Mouse (Mus musculus) hindbrain, embryonic 13.5 days (tissue): ENCODE data around the gene Nckipsd. TPM values are rescaled to one million over a fixed set of nuclear protein-coding genes. Genes with fewer than 3 reads are reported as not detected.

Source experiments
- ATAC-seq: fragments of 200-750 bp; cut with Nextera tagmentation; 2 replicates; pipeline ENCODE4 v1.8.0; 2017; ENCODE audit warnings: moderate TSS enrichment; ENCODE audit not compliant: low FRiP score
- H3K27ac ChIP-seq: fragments of 300-500 bp; sonication (generic); 2 replicates; pipeline ENCODE4 v1.5.1; 2015; ENCODE audit warnings: inconsistent platforms, mild to moderate bottlenecking, moderate library complexity
- H3K27me3 ChIP-seq: fragments of 300-500 bp; sonication (generic); 2 replicates; pipeline ENCODE4 v1.6.1; 2015; ENCODE audit warnings: mild to moderate bottlenecking, inconsistent platforms
- H3K36me3 ChIP-seq: fragments of 300-500 bp; sonication (generic); 2 replicates; pipeline ENCODE4 v1.6.1; 2015; ENCODE audit warnings: mild to moderate bottlenecking, inconsistent platforms
- H3K4me1 ChIP-seq: fragments of 300-500 bp; sonication (generic); replicated peaks from 2 replicates; pipeline ENCODE4 v1.6.1; 2015; ENCODE audit warnings: inconsistent platforms
- H3K4me2 ChIP-seq: fragments of 300-500 bp; sonication (generic); 2 replicates; pipeline ENCODE4 v1.6.1; 2015; ENCODE audit warnings: inconsistent platforms, mild to moderate bottlenecking, moderate library complexity
- H3K4me3 ChIP-seq: fragments of 300-500 bp; sonication (generic); 2 replicates; pipeline ENCODE4 v1.5.1; 2015; ENCODE audit warnings: mild to moderate bottlenecking, inconsistent platforms
- H3K9ac ChIP-seq: fragments of 300-500 bp; sonication (generic); 2 replicates; pipeline ENCODE4 v1.6.1; 2015; ENCODE audit warnings: mild to moderate bottlenecking, inconsistent platforms
- H3K9me3 ChIP-seq: fragments of 300-500 bp; sonication (generic); 2 replicates; pipeline ENCODE4 v1.6.1; 2016; ENCODE audit warnings: inconsistent platforms
- WGBS: fragments of 180-500 bp; shearing (Covaris S2); methylation state at CpG from one replicate; pipeline ENCODE4 v1.1.7; 2015; 5-methylcytosine and 5-hydroxymethylcytosine counted together
- polyA plus RNA-seq: library from polyadenylated mRNA; unstranded; fragments of >200 nt; fragmentation: Nextera tagmentation; extraction: Ambion mirVana; gene quantifications from 2 replicates; pipeline ENCODE4 v1.2.1, GENCODE M21; 2015

Nckipsd gene
- polyA plus RNA-seq, 1 experiment from 2014 or later: 25.9 TPM

DNA sequence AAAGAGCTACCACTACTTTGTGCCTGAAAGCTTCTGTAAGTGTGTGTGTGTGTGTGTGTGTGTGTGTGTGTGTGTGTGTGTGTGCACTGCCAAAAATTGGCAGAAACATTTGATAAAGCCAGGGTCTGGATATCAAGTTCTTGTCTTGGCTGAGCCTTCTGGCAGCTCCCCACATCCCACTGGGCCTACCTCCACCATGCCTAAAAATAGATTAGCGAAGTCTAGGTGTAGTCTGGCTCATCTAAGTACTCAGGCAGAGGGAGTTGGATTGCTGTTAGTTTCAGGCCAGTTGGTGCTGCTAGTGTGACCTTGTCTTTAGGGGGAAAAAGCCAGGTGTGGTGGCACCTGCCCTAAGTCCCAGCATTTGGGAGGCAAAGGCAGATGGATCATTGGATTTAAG lies 1.3 kb upstream of the Nckipsd start:
- H3K27me3 ChIP-seq: no peaks in the 10 kb centered on the region
- H3K9me3 ChIP-seq: no peaks in the 10 kb centered on the region
- no peak overlapping the region for H3K9ac ChIP-seq
- no peak for ATAC-seq
- H3K4me1 ChIP-seq: peaks cover 23% of the 10 kb centered on the region
- no peak overlapping the region for H3K4me2 ChIP-seq
- peaks cover 63% of the 10 kb centered on the region for H3K36me3 ChIP-seq
- WGBS: 94% methylated on average over 1 of the region's 1 CpGs
- 0 out of 2 replicates have a peak overlapping the region, but pooled peaks have one; percentile 0 for H3K27ac ChIP-seq
- H3K4me3 ChIP-seq: no peak overlapping the region

GRCm38 (mm10) chr9:108807674-108808073 lies 494 bp upstream of the Nckipsd start:
- H3K36me3 ChIP-seq: peaks cover 63% of the 10 kb centered on the region
- peaks cover 23% of the 10 kb centered on the region for H3K4me1 ChIP-seq
- no peak; the same call in 1 of the 2 replicates for ATAC-seq
- no peak overlapping the region for H3K4me3 ChIP-seq
- peak overlapping the region; percentile 59 for H3K27ac ChIP-seq
- H3K9ac ChIP-seq: peak overlapping the region; percentile 25; the same call in 1 of the 2 replicates
- H3K27me3 ChIP-seq: no peaks in the 10 kb centered on the region
- H3K4me2 ChIP-seq: no peak overlapping the region
- 74% methylated on average over 5 of the region's 5 CpGs for WGBS
- H3K9me3 ChIP-seq: no peaks in the 10 kb centered on the region

DNA sequence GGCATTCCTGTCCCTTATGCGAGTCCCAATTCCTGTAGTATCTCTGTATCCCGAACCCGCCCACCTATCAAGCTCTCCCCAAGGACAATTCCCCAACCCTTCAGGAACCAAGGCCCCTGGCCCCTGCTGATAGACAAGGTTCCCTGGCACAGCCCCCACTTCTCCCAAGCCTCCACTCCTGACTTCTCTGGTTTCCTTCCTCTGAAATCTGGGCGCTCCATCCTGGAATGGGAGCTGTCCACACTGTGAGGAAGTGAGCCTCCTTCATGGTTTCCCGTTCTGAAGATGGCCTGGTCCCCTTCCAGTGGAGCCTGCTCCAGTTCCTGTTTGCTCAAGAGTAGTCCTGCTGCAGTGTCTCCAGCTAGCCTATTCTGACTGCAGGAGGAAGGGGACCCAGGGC lies 1.0 kb downstream of the Nckipsd start:
- H3K36me3 ChIP-seq: peaks cover 65% of the 10 kb centered on the region
- 67% methylated on average over 5 of the region's 5 CpGs for WGBS
- no peak for ATAC-seq
- no peaks in the 10 kb centered on the region for H3K9me3 ChIP-seq
- no peak overlapping the region for H3K27ac ChIP-seq
- peak overlapping the region; percentile 87 for H3K4me2 ChIP-seq
- peaks cover 23% of the 10 kb centered on the region for H3K4me1 ChIP-seq
- peak overlapping the region; percentile 73 for H3K4me3 ChIP-seq
- H3K9ac ChIP-seq: peak overlapping the region; percentile 95
- H3K27me3 ChIP-seq: no peaks in the 10 kb centered on the region

DNA sequence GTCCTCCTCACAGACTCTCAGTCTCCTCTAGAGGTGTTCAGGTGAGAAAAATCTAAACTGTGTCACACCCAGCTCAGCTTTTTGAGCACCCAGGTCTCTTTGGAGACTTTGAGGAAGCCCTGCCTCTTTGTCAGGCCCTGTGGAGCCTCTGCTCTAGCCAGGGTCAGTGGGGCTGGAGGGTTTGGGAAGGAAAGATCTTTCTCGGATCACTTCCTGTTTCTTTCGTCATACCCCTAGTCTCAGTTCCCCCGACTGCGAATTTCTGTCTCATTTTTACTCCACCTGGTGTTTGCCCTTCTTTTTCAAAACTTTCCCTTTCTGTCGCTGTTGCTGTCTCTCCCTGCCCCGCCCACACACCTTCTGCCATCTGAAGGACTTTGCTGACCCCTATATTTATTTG lies 1.6 kb downstream of the Nckipsd start:
- no peak for ATAC-seq
- peaks cover 65% of the 10 kb centered on the region for H3K36me3 ChIP-seq

GRCm38 (mm10) chr9:108810516-108810915 lies 2.3 kb downstream of the Nckipsd start:
- ATAC-seq: no peak
- H3K4me3 ChIP-seq: no peak overlapping the region
- peaks cover 65% of the 10 kb centered on the region for H3K36me3 ChIP-seq
- no peak overlapping the region for H3K9ac ChIP-seq
- peaks cover 23% of the 10 kb centered on the region for H3K4me1 ChIP-seq
- 86% methylated on average over 5 of the region's 5 CpGs for WGBS
- H3K27ac ChIP-seq: no peak overlapping the region
- no peaks in the 10 kb centered on the region for H3K9me3 ChIP-seq
- no peaks in the 10 kb centered on the region for H3K27me3 ChIP-seq
- no peak overlapping the region for H3K4me2 ChIP-seq

More for the DNA sequence above, 1.6 kb downstream of the Nckipsd start:
- no peak overlapping the region for H3K4me3 ChIP-seq
- H3K9me3 ChIP-seq: no peaks in the 10 kb centered on the region
- H3K9ac ChIP-seq: peak overlapping the region; percentile 95
- H3K27ac ChIP-seq: no peak overlapping the region
- peaks cover 23% of the 10 kb centered on the region for H3K4me1 ChIP-seq
- peak overlapping the region; percentile 87; the same call in 1 of the 2 replicates for H3K4me2 ChIP-seq
- H3K27me3 ChIP-seq: no peaks in the 10 kb centered on the region
- 88% methylated on average over 6 of the region's 6 CpGs for WGBS

DNA sequence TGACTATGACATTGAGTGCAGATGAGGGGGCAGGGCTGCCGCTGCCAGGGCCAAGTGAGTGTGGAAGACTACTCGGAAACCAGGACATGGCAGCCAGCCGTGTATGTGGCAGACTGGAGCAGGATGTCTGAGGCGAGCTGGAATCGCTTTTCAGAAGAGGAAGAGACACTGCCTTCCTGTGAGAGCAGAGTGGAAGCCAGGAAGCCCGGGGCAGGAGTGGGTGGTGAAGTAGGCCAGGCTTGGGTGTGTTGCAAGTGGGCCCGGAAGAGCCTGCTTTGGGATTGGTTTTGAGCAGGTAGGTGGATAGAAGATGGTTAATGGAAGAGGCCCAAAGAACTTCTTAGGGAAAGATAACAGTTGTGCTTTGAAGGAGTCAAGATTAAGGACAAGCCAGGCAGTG lies 7.4 kb downstream of the Nckipsd start:
- Histone ChIP-seq H3K9me3 (no peaks in the 10 kb centered on the region), H3K4me2 (no peak overlapping the region), H3K36me3 (peaks cover 84% of the 10 kb centered on the region), H3K9ac (no peak overlapping the region), H3K4me1 (no peaks in the 10 kb centered on the region), H3K27ac (no peak overlapping the region), H3K4me3 (no peak overlapping the region), H3K27me3 (no peaks in the 10 kb centered on the region)
- no peak for ATAC-seq
- WGBS: 93% methylated on average over 7 of the region's 7 CpGs

GRCm38 (mm10) chr9:108819495-108819894 lies 11.3 kb downstream of the Nckipsd start:
- ATAC-seq: no peak
- Histone ChIP-seq H3K9me3 (no peaks in the 10 kb centered on the region), H3K4me3 (no peak overlapping the region), H3K4me1 (peaks cover 12% of the 10 kb centered on the region), H3K27me3 (peaks cover 16% of the 10 kb centered on the region), H3K36me3 (peaks cover 47% of the 10 kb centered on the region), H3K27ac (no peak overlapping the region), H3K4me2 (no peak overlapping the region), H3K9ac (no peak overlapping the region)
- 65% methylated on average over 3 of the region's 3 CpGs for WGBS

- Histone ChIP-seq H3K9me3 (no peaks in the 10 kb centered on the region), H3K9ac (no peak overlapping the region), H3K4me3 (no peak overlapping the region), H3K27me3 (peaks cover 16% of the 10 kb centered on the region), H3K36me3 (peaks cover 41% of the 10 kb centered on the region), H3K4me1 (peaks cover 12% of the 10 kb centered on the region), H3K27ac (no peak overlapping the region), H3K4me2 (no peak overlapping the region)
- ATAC-seq: no peak
- 65% methylated on average over 5 of the region's 5 CpGs for WGBS
Measured at GRCm38 (mm10) chr9:108820077-108820476, 11.9 kb downstream of the Nckipsd start.

- no peak for ATAC-seq
- Histone ChIP-seq H3K4me2 (peak overlapping the region; percentile 95), H3K4me3 (peak overlapping the region; percentile 79), H3K27ac (peak overlapping the region; percentile 92), H3K36me3 (peaks cover 20% of the 10 kb centered on the region), H3K9me3 (no peaks in the 10 kb centered on the region), H3K9ac (peak overlapping the region; percentile 95), H3K27me3 (peaks cover 34% of the 10 kb centered on the region), H3K4me1 (peaks cover 38% of the 10 kb centered on the region)
- WGBS: 4% methylated on average over 25 of the region's 25 CpGs
Measured at GRCm38 (mm10) chr9:108824144-108824685, 16.0 kb downstream of the Nckipsd start.

DNA sequence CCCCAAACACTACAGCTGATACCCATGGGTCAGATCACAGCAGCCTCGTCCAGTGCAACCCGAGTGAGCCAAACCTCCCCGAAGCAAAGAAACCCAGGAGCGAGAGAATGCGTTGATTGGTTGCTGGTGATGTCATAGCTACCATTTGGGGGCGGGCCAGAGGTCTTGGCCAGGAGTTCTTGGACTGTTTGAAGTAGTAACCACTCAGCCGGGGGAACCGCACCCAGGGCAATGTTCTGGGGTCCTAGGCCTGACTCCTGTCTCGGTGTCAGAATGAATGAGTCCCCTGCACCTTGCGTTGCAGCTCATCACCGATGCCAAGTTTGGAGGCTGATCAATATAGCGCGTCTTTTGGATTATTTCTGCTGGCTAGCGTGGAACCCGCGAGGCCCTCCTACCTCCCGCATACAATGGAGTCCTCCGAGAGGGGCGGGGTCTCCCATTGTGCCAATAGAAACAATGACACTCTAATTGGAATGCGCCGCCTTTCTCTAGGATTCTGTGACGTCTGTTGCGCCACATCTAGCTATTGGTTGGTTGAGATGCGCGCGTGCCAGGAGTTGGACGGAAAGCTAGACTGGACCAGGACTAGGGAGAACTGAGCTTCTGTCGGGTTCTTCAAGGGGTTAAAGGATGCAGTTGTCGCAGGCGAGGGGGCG lies 16.7 kb downstream of the Nckipsd start:
- under 1% methylated on average over 31 of the region's 31 CpGs for WGBS
- Histone ChIP-seq H3K9me3 (no peaks in the 10 kb centered on the region), H3K36me3 (peaks cover 26% of the 10 kb centered on the region), H3K9ac (peak overlapping the region; percentile 95), H3K27me3 (peaks cover 40% of the 10 kb centered on the region), H3K27ac (peak overlapping the region; percentile 92), H3K4me3 (peak overlapping the region; percentile 79), H3K4me2 (peak overlapping the region; percentile 95), H3K4me1 (peaks cover 45% of the 10 kb centered on the region)
- peak; percentile 92 for ATAC-seq

GRCm38 (mm10) chr9:108825820-108826699 lies 17.9 kb downstream of the Nckipsd start, which contains the start of gene Celsr3:
TSS of gene Celsr3 (plus strand) at chr9:108826320.
- H3K27me3 ChIP-seq: peaks cover 51% of the 10 kb centered on the region

DNA sequence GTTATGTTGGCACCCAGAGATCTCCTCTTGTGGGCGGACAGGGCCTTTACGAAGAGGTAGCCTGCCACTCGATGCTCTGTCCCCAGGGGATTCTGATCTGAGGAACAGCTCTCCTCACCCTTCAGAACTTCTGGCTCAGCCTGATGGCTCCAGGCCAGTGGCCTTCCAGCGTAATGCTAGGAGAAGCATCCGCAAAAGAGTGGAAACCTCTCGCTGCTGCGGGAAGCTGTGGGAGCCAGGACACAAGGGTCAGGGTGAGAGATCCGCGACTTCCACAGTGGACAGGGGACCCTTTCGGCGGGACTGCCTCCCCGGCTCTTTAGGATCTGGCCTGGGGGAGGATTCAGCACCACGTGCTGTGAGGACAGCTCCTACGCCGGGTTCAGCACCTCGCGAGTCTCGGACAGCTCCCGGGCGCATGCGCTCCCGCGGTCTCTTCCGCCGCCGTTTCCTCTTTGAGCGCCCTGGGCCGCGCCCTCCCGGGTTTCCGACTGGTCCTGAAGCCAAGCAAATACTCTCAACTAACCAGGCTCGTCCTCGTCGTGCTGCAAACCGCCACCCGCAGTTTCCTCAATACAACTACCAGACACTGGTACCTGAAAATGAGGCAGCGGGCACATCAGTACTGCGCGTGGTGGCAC lies 18.7 kb downstream of the Nckipsd start:
- peaks cover 58% of the 10 kb centered on the region for H3K27me3 ChIP-seq
- peak overlapping the region; percentile 95 for H3K9ac ChIP-seq
- no peaks in the 10 kb centered on the region for H3K9me3 ChIP-seq
- peak overlapping the region; percentile 92 for H3K27ac ChIP-seq
- ATAC-seq: no peak
- peaks cover 36% of the 10 kb centered on the region for H3K36me3 ChIP-seq
- H3K4me2 ChIP-seq: peak overlapping the region; percentile 95
- H3K4me1 ChIP-seq: peaks cover 64% of the 10 kb centered on the region
- peak overlapping the region; percentile 79 for H3K4me3 ChIP-seq
- WGBS: under 1% methylated on average over 39 of the region's 39 CpGs

More at GRCm38 (mm10) chr9:108825820-108826699, 17.9 kb downstream of the Nckipsd start, which contains the start of gene Celsr3:
- H3K36me3 ChIP-seq: peaks cover 32% of the 10 kb centered on the region
- peaks cover 57% of the 10 kb centered on the region for H3K4me1 ChIP-seq
- H3K9me3 ChIP-seq: no peaks in the 10 kb centered on the region
- peak within 1 kb of the TSS; percentile 92 for H3K27ac ChIP-seq
- ATAC-seq: peak; percentile 67
- WGBS: 1% methylated on average over 60 of the region's 70 CpGs
- peak within 1 kb of the TSS; percentile 95 for H3K9ac ChIP-seq
- H3K4me2 ChIP-seq: peak within 1 kb of the TSS; percentile 95
- peak within 1 kb of the TSS; percentile 79 for H3K4me3 ChIP-seq
